Mouse (Mus musculus): ENCODE results near the gene Kcnj6.

Gene Kcnj6

DNA sequence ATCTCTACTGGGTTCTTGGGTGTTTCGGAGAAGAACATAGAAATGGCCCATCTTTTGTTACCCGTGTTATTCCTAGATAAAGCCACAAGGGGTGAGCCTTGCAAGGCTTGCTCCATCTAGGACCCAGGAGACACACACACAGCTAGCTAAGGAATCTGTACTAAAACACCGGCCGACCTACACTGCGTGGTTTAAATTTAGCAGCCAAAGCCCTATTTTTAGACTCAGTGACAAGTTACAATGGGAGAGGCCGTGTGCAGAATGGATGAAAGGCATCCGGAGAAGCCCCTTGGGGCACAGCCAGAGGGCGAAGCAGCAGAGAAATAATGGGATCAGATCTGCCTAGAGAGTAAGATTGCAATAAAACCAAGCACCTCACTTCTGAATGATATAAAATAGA, 232.4 kb downstream of the Kcnj6 start:
- no peak for DNase-seq

DNA sequence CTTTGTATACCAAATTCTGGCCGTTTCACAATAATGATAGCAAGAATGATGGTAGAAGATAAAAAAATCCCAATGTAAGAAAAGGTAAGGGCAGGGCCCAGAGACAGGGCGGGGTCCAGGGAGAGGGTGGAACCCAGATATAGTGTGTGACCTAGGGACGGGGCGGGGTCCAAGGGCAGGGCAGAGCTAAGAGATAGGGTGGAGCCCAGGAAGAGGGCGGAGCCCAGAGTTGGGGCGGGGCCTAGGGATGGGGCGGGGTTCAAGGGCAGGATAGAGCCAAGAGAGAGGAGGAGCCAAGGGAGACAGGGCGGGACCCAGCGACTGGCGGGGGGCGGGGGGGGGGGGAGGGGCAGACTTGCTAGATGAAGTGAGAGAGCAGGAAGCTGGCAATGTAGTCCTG, 236.8 kb downstream of the Kcnj6 start:
- DNase-seq: peak in 1 of 2 experiments; percentile 11

DNA sequence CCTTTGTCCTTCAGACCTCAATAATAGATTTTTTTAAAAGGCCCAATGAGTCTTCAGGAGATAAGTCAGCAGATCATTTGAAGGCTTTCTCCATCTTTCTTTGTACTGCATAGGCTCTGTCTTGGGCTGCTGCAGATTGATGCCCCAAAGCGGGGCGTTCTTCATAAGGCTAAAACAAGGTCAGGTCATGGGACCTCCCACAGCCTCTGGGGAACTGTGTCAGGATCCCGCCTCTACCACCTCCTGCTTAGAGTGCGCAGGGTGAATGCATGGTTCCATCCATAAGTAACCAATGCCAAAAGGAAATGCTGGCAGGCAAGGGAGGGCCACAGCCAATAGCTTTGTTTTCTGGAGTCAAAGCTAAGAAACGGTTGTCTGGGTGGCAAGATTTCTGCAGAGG, 237.7 kb downstream of the Kcnj6 start:
- no peak for DNase-seq

DNA sequence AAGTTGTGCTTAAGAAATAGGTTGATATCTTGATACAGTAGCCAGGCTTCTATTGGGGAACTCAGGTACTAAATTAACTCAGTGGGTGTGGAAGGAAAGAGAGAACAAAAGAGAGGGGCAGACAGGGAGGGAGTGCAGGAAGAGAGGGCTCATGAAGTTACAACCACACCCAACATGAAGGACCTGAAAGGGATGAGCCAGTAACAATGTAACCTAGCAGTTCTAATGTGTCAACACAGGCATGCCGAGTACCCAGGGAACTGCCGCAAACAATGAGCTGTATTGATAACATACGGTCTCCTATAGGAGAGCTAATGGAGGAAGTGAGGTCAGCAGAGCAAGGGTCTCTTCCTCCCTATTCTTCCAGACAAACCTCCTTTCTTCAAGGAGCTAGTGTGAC, 238.9 kb downstream of the Kcnj6 start:
- DNase-seq: no peak

DNA sequence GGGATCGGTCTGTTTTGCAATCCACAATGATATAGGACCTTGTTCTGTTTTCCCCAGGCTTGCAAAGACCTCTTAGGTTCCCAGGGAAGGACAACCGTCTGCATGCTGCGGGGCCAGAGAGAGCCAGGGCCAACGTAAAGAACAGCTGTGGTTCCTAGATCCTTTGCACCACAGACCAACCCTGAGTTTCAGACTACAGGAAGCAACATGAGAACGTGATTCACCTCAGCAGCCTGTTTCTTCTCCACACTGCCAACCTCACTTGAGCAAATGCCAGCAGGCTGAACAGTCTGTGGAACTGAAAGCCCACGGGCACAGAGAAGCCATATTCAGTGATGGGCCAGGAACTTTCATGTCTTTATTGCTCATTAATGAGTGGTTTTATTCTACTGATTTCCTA, 241.1 kb downstream of the Kcnj6 start:
- DNase-seq: no peak

DNA sequence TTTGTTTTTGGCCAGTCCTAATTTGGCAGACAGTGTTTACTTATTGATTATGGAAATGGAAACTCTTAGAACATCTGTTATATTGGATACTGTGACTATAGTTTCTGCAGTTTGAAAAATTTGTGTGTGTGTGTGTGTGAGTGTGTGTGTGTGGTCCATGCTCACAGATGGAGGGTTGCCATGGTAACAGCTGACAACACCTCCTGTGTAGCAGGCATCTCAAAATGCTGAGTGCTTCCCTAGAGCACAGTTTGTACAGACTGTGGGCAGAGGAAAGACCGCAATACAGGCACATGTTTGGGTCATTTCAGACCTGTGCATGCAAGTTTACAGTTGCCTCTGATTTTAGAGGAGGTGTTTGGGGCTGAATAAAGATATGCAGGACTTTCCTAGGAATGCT, 244.0 kb downstream of the Kcnj6 start:
- no peak for DNase-seq

DNA sequence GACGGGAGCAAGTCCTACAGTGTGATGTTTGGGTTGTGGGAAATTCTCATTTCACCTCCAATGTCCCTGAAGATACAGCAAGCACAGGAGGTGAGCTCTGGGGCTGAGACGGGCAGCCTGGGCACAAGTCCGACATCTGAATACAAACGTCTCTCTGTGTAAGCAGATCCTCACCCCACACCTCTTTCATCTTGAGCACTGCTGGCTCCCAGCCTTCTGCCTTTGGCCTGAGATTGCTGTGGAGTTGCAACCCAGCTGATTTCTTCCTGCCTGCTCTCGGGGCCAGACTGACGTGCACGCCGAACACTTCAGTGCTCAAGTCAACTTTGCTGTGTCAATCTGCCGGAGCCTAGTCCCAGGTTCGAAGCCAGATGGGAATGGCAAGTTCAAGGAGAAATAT, 244.7 kb downstream of the Kcnj6 start:
- DNase-seq: no peak

DNA sequence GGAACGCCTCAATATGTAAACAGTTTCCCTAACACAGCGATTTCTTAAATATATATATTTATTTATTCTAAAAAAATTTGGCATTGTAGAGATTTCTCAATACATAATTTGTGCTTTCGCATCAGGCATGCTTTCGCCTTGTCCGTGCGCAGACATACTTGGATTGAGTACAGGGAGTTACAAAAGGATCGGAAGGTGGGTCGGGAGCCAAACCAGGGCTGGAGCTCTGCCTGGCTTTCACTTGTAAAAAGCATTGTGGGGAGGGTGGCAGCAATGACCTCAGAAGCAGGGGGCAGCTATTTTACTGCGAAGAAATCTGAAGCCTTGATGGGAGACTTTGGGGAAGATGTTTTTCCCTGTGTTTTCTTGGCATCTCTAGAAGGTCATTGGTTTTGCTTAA, 252.5 kb downstream of the Kcnj6 start:
- no peak for DNase-seq

DNA sequence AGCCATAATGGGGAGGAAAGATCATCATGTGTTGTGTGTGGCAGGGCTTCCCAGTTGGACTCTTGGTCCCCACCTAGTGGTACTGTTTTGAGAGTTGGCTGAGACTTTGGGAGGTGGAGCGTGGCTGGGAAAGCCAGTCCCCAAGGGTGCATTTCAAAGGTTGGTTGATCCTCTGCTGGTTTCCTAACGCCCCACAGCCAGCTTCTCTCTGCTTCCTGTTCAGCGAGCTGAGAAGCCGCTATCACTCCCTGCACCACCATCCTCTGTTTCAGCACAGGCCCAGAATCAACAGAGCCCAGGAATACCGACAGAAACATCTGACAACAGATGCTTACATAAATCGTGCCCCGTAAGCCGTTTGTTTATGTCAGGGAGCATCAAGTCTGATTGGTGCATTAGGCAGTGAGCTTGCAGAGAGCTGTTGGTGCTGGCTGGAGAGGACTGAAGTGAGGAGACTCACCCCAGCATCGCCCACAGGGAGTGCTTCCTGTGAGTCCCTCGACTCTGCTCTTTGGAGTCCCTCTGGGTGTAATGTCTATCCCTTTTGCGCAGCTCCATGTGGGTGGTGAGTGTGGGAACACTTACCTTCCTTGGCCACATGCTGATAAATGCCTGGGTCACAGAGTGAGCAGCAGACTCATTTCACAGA, 253.5 kb downstream of the Kcnj6 start:
- peak in 1 of 2 experiments; percentile 5 for DNase-seq

DNA sequence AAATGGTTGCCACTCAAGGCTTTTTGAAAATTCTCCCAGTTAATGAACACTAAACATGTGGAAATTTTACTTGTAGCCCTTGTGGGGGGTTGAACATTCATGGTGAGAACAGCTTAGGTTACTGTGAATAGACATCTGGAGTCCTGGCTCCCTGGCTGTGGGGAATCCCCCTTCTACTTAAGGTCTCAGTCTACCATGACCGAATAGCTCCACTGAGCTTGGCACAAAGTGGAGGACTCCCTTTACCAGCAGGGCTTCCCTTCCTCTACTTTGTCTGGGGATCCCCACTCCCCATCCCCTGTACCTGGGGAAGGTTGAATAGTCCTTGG, 260.2 kb downstream of the Kcnj6 start:
- DNase-seq: no peak

DNA sequence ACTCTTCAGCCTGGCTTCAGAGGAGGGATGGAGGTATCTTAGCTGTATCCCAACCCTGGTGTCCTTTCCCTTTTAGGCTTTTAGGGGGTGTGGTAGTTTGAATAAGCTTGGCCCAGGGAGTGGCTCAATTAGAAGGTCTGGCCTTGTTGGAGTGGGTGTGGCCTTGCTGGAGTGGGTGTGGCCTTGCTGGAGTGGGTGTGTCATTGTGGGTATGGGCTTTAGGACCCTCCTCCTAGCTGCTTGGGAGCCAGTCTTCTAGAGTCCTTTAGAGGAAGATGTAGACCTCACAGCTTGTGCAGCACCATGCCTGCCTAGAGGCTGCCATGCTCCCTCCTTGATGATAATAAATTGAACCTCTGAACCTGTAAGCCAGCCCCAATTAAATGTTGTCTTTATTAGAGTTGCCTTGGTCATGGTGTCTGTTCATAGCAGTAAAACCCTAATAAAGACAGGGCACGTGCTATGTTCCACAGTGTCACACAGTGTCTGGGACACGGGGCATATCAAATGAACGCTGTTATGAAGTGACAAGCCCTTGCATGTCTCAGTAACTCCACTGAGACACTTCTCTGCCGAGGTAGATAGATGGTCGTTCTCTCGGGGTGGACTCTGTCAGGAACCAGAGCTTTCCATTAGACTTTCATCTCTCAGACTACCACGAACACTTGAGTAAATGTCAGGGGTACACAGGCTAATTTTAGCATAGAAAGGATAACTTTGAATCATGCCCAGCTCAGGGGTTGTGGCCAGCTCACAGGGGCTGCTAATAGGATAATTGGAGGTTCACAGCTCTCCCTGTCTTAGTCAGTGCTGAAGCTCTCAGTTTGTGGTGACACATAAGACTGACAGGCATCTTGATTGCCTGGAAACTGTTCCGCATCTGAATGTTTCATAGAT, 260.8 kb downstream of the Kcnj6 start:
- DNase-seq: no peak

DNA sequence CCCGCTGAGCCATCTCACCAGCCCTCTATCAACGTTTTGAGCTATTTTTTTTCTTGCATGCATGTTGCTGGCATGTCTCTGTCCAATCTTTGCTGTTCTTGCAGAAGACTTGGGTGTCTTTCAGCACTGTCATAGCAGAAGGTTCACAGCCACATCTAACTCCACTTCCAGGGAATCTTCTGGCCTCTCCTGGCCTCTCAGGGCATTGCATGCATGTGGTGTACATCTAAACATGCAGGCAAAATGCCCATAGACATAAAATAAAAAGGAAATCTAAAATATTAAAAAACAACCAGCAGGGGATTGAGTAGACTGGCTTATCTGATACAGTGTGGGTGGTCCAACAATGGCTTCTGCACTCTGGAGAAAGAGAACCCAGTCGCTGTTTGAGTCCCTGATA, 262.0 kb downstream of the Kcnj6 start:
- no peak for DNase-seq

DNA sequence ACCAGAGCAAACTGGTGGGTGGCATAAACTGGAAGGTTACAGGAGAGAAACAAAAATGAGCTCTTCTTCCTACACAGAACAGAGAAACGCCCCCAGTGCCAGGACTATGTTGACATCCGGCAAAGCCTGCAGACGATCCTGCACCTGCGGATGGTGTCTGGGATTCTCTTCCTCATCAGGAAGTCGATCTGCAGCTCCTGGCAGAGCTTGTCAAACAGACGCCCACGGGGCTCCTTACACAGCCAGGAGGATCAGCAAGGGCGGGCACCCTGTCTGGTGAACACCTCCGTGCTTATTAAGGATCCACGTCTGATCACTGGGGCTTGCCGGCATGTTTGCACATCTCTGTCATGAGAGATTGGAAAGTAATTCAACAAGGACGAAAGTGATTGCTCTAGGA, 266.5 kb downstream of the Kcnj6 start:
- DNase-seq: no peak

DNA sequence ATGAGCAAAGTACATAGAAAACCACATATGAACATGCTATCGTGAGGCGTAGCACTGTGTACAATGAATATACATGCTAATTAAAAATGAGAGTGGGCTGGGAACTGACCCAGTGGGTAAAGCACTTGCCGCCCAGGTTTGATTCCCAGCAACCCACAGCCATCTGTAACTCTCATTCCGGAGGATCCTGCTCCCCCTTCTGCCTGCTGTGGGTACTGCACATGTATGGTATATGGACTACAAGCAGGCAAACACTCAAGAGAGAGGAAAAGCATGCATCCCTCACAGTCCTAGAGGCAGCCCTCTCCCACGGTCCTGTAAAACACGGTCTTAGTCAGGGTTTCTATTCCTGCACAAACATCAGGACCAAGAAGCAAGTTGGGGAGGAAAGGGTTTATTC, 268.3 kb downstream of the Kcnj6 start:
- DNase-seq: no peak

DNA sequence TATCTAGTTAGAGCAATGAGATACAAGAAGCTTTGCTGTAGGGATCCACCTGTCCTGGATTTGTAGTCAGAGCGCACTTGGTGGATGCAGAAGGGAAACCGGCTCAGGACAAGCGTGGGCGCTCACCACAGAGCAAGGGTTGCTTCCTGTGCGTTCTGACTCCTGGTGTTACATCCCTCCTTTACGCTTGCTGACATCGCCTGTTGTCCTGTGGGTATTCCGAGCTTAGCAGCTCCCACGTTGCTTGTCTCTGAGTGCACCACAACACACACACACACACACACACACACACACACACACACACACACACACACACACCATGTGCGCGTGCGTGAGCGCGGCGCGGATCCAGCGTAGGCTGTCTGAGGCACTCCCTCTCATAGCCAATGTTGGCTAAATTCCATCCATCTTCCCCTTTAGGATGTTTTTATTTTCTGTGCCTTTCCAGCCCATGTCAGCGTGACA, 272.7 kb downstream of the Kcnj6 start:
- peak; percentile 26 to 33 for DNase-seq

DNA sequence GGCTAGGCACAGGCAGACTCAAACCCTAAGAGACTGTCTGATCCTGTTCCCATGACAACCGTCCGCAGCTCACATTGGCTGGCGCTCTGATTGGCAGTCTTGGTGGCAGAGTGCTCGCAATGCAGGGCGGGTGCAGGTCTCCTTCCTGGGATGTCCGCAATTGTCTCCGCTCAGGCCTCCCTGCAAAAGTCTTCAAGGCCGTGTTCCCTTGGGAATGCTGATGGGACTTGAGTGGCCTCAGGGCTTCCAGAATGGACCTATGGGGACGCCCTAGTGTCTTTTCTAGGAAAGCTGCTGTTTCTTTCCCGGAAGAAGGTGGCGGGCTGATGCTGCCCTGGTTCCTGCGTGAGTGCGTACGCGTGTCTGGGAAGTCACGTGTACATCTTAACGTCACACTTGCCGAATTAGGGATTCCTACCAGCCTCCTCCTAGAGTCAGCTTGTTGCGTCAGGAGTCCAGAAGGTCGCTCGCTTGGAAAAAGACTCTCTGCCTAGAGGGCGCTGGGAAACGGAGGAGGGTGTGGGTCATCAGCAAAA, 273.4 kb downstream of the Kcnj6 start:
- peak; percentile 68 to 79 for DNase-seq

DNA sequence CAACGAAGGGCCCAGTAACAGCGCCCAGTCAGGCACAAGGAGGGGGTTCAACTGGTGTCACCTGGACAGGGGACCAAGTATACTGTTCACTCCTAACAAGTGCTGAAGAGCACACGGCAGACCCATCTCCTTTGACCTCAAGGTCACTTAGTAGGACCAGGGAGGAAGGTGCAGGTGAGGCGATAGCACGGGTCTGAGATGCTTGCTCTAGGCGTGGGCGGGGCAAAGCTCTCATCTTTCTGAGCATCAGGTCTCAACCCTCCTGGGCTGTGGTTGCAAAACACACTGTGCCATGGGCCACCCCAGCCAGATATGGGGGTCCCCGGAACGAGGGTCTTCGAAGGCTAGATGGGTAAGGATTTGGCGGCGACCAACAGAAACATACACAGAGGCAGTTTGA, 274.6 kb downstream of the Kcnj6 start:
- no peak for DNase-seq

DNA sequence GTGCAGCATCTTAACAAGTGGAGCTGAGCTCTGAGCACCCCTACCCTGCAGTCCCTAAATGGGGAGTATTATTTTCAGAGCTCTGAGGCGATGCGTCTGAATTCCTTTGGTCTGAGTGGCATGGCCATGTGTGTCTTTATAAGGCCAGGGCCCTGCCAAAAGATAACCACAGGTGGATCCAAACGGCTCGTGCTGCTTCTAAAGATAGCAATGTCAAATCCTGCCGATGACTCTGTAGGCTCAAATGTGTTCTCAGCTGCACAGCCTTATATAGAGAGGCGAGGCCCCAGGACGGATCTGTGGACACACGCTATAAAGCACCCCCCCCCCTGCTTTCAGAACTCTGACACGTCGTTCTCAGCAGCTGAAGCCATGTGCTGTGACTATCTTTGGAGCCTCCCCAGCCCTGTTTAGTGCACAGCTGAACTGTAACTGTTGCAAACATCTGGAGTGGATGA, 275.9 kb downstream of the Kcnj6 start:
- DNase-seq: no peak

DNA sequence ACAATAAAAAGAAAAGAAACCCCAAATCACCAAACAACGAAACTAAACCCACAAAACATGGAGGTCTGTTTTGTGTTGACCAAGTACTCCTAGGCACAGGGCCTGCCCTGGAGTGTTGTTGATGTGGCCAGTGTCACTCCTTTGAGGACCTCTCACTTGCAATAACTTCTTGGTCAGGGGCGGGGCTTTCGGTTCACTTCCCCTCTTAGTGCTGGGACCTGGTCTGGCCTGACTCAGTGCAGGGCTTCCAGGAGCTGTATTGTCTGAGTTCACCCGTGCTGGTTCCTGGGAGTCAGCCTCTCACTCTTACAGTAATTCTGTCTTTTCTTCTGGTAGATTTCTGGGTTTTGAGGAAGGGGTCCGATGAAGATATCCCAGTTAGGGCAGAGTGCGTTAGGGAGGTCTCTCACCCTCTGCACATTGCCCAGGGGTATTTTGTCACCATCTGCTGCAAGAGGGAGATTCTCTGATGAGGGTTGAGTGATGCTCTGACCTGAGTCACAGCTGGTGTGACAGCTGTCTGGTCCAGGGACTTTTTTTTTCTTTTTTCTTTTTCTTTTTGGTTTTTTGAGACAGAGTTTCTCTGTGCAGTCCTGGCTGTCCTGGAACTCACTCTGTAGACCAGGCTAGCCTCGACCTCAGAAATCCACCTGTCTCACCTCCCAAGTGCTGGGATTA, 276.9 kb downstream of the Kcnj6 start:
- no peak for DNase-seq

DNA sequence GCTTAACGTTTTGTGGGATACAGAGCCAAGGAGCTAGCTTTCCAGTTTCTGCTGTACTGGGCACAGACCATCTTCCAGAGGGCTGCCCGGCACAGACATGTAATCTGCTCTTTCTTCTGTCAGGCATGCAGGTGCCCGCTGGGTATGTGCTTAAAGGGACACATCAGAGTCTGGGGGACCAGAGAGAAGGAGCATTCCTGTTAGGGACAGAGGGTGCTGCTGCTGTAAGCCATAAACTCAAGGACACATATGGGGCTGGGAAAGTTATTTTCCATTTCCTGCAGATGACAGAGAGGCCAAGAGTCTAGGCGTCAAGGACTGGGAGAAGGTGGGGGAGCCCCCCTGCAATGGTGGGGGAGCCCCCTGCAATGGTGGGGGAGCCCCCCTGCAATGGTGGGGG, 278.0 kb downstream of the Kcnj6 start:
- no peak for DNase-seq

DNA sequence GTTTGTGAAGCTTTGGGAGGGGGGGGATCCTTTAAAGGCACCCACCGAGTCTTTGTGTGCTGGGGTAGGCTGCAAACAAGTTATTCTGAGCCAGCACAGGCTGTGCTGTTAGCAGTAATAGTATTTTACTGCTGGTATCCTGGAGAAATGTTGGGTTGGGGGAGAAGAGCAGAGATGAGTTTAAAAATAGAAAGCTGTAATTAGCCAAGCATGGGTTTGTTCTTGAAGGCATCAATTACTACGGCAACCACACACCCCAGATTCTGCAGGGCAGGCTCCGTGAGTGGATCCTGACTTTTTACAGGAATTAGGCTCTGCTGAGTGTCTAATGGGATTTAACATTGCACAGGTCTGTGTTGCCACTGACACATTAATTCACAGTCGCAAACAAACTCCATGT, 278.6 kb downstream of the Kcnj6 start:
- DNase-seq: no peak

DNA sequence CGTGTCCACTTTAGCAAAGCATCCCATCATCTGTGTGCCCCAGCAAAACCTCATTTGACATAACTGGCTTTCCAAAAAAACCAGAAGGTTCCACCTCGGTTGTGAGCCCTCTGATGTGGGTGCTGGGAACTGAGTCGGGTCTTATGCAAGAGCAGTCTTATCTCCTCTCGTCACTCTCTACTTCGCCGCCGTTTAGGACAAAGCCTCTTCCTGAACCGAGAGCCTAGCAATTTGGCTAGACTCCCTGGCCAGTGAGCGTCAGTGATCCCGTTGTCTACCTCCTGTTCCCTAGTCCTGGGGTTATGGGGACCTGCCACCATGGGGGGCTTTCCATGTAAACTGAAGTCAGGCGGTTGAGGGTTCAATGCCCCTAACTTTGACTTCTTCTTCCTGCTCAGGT, 280.4 kb downstream of the Kcnj6 start:
- DNase-seq: no peak

DNA sequence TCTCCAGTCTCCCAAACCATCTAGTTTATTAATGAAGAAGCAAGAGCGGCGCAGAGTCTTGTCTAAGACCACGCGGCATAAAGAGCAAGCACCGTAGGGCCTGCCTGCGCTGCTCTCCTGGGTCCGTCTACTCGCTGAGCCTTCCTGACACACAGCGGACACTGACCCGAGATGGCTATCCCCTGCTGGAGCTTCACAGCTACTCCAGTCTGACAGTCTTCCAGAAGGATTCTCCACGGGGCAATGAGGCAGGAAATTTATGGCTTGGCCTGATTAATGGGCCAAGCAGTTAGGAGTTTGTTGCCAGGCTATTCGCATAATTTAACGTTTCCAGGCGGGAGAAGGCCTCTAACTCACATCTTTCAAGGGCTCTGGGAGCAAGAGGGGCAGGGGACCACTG, 283.0 kb downstream of the Kcnj6 start:
- DNase-seq: no peak

Data from thymus, postnatal 36 days (tissue).